Mouse (Mus musculus) ES-CJ7 (cell line): ENCODE measurements at regions not wholly inside any gene's neighbourhood (a gene's known extent, or its start where the extent isn't known, plus 50 kb on each side); places are given as distances from the start of the nearest gene placed in this dataset.

ENCODE experiments used
- DNase-seq: peaks from one replicate; pipeline ENCODE4 v3.0.0; 2011; ENCODE audit warnings: low read depth, low spot score

- peak; percentile 25 for DNase-seq
Measured at GRCm38 (mm10) chr11:85966207-85966606, 80.0 kb downstream of the Tbx4 start.

DNA sequence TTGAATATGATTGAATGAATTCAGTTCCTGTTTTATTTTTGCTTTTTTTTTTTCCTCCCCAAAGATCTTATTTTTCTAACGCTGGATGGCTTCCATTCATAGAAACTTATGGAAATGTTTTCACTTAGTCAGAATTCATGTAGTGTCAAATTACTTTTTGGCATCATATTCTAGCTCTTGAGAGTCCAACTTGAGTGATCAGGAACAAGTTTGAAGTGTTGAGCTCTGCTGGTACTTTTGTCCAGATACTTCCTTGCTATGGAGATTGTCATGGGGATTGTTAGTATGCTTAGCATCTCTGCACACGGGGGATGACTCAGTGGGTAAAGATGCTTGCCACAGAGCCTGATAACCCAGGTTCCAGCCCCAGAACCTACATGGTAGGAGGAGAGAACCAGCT lies 84.1 kb downstream of the Tbx4 start:
- no peak for DNase-seq

DNA sequence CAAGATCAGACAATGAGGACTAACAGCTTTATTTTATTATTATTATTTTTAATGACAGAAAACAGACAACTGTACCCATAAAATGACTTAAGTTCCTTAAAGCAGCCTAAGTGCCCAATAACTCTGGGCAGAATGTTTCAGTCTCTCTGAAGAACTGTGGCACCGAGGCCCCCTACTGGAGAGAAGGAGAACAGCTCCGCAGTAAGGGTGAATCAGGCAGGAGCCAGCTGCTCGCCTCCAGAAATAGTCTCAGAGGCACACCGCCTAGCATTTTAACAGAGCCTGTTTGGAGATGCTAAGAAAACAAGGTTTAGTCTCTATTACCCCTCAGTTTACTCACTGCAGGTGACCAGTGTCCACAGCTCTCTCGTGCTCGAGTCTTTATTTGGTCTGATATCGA lies 86.2 kb downstream of the Tbx4 start:
- peak; percentile 58 for DNase-seq

DNA sequence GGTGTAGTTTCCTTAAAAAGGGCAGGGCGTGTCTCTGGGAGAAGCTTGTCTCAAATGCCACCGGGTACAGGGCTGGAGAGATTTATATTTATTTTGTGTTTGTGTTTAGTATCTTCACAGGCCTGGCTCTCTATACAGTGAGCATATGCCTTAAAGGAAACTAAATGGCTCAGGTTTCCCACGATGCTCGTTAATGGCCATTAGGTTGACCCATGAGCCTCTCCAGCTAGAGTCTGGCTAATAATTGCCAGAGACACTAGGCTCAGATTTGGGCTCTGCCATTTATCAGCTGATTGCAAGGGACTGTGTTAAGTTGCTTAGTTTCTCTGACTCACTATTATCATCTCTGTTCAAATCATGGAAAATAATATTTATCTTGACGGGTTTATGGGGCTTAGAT lies 87.5 kb downstream of the Tbx4 start:
- no peak for DNase-seq

GRCm38 (mm10) chr11:85976693-85977434 lies 90.6 kb downstream of the Tbx4 start:
- peak; percentile 44 for DNase-seq

GRCm38 (mm10) chr11:85980388-85980787 lies 94.2 kb downstream of the Tbx4 start:
- no peak for DNase-seq

DNA sequence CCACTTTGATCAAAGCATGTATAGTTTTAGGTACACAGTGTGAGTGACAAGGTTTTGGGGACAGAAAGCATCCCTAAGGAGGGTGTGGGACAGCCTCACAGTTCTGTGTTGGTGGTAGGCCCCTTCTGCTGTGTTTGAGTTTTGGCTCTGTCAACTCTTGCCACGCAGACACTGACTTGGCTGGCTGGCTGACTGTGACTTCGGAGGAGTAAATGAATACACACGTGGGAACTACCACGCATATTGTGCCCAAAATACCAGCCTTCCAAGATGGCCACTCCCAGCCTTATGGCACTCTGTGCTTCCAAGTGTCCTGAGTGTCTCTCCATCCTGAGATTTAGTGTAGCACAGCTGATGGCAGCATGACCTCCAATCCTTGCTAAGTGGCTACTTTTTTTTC lies 95.3 kb downstream of the Tbx4 start:
- no peak for DNase-seq

DNA sequence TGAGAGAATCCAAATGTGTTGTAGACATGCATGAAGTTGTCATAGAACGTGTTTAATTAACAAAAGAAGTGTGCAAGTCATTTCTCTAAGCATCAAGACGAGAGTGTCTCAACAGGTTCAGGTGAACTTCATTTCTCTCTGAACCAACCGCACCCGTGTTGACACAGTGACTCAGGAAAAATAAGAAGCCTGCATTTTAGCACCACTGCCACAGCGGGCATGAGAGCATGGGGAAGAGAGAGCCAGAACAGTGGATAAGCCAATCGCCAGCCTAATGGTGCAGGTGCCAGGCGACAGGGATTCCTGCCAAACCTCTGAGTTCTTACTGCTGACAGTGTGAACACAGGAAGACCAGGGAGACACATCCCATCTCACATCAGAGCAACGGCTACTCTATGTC lies 100.1 kb downstream of the Tbx4 start:
- no peak for DNase-seq

DNA sequence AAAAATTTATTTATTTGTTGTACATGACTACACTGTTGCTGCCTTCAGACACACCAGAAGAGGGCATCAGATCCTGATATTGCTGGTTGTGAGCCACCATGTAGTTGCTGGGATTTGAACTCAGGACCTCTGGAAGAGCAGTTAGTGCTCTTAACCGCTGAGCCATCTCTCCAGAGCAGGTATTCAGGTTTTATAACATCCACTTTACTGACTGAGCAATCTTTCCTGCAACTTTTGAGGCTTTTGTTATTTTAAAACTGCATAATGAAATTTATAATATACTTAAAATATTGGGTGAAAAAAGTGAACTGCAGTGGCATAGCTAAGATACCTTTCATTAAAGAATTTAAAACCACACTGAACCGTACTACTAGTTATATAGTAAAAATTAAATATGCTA lies 101.0 kb downstream of the Tbx4 start:
- DNase-seq: no peak

DNA sequence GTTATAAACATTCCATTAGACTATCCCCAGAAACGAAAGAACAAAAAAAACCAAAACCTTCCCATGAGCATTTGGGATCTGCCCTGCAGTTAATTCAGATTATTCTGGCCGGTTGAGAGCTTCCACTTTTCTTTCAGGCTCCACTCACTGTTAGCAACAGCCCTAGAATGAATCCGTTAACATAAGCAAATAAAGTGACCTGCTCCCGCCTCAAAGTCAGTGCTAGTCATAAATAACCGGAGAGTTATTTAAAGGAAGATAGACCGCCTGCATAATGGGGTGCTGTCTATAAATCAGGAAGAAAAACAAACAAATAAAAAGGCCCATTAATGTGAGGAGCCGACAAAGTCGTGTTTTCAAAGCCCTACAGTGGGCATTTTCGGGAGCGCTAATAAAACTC lies 103.3 kb downstream of the Tbx4 start:
- no peak for DNase-seq

- DNase-seq: peak; percentile 69
Measured at GRCm38 (mm10) chr11:85989940-85990493, 103.8 kb downstream of the Tbx4 start.

DNA sequence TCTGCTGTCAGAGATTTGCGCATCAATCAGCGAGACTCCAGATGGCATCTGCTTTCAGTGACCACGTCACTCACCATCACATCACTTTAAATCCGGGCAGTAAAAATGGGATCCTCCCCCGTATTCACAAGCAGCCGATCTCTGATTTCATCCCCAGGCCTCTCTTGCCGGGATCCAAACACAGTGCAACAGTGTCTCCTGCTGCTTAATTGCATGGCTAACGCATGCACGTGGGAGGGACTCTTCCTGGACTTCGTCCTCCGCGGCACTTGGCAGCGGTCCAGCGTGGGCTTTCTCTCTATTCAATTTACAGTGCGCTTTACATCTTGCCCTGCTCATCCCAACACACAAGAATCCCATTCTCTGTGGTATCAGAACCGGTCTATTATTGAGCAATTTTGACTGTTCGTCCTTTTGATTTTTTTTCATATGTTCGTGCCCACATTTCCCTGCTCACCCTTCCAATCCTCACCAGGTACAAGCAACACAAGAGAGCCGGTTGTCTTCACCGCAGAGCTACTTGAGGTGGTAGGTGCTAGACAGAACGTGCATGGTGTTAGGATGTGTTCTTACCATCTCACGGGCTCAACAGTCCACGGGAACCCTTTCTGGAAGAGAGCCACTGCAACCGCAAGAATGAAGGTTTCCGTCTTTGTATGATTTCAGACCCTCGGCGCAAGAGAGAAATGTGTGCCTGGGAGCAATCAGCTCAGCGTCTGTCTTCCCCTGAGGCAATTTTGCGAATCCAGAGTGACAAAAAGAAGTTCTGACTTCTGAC lies 109.3 kb downstream of the Tbx4 start:
- no peak for DNase-seq

DNA sequence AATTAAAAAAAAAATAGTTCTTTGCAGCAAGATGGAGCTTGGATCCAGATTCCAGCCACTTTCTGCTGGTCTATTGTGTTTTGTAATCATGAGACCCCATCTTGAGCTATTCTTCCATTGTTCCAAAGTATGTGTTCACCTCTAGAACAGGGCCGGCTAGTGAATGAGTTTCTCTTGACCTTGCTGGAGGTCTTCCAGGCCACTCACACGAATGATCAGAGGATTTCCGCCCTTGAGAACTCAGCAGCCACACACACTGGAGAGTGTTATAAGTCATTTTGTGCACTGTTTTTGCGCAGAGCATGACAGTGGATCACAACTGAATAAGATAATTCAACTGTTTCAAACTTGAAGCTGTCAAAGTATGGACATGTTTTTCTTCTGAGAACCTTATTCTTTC lies 110.5 kb downstream of the Tbx4 start:
- DNase-seq: no peak

DNA sequence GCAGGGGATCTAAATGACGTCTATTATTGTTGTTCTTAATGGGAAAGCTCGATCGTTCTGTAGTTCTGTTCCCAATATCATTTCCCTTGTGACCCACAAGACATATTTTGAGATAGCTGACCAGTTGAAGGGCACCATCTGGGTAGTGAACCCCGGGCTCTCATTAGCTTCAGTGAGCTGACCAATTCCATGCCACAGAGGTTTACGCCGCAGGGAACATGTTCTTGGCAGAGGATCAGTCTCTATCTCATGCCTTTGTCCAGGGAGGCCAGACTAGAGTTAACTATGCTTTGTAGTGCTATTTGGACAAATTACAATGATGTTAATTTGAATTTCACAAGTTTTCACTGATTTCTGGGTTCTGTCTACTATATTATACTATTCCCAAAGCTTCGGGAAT lies 117.1 kb downstream of the Tbx4 start:
- no peak for DNase-seq

DNA sequence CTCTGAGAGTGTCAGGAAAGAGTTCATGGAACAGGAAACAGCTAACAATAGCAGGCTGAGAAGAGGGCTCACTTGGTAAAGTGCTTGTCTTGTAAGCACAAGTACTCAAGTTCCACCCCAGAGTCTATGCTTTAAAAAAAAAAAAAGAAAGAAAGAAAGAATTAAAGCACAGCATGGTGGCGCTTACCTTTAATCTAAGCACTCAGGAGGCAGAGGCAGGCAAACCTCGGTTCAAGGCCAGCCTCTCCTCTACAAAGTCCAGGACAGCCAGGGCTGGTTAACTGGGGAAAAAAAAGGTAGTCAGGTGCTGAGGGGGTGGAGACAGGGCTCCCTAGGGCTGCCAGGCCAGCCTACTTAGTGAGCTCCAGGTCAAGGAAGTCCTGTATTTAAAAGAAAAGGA lies 119.1 kb downstream of the Tbx4 start:
- peak; percentile 69 for DNase-seq

- no peak for DNase-seq
Measured at GRCm38 (mm10) chr11:86005899-86006445, 119.8 kb downstream of the Tbx4 start.

- DNase-seq: no peak
Measured at GRCm38 (mm10) chr11:86006859-86007258, 120.6 kb downstream of the Tbx4 start.
